Mouse (Mus musculus) midbrain, embryonic 11.5 days (tissue): ENCODE data around the gene Nox4. TPM values are rescaled to one million over a fixed set of nuclear protein-coding genes. Genes with fewer than 3 reads are reported as not detected.

Experiments used
- polyA plus RNA-seq: library from polyadenylated mRNA; unstranded; fragments of >200 nt; fragmentation: Nextera tagmentation; extraction: Ambion mirVana; gene quantifications from 2 replicates; pipeline ENCODE4 v1.2.1, GENCODE M21; 2014

The Nox4 gene
- polyA plus RNA-seq, 1 experiment from 2014 or later: 3.0 TPM

Other genes with a start within 250 kb of the Nox4 start
- not detected in 2 replicates for gene Vmn2r79, start 250.0 kb upstream of the Nox4 start, polyA plus RNA-seq
- gene Tyr, start 247.4 kb downstream of the Nox4 start, polyA plus RNA-seq: 0.03 and 0.18 TPM in 2 replicates